Mouse (Mus musculus) cortical plate, adult 2 months (tissue): Measurements from ENCODE around the gene Mad1l1. TPM values are rescaled to one million over a fixed set of nuclear protein-coding genes. Genes with fewer than 3 reads are reported as not detected.
A peak's percentile ranks its signal among the peaks of the same experiment; 100 is the strongest.

Source experiments
- H3K27ac ChIP-seq: fragments of 200-500 bp; 2 replicates; pipeline ENCODE4 v1.5.1; 2012; ENCODE audit warnings: low read length, control low read depth, inconsistent platforms; ENCODE audit not compliant: insufficient read depth
- H3K4me1 ChIP-seq: fragments of 200-500 bp; 2 replicates; pipeline ENCODE4 v1.6.1; 2011; ENCODE audit warnings: low read length; ENCODE audit not compliant: control insufficient read depth, insufficient read depth
- H3K4me3 ChIP-seq: fragments of 200-500 bp; 2 replicates; pipeline ENCODE4 v1.5.1; 2011; ENCODE audit warnings: mild to moderate bottlenecking, low read length, control low read depth; ENCODE audit not compliant: insufficient read depth
- CTCF ChIP-seq: fragments of 200-500 bp; IDR thresholded peaks from 2 replicates; pipeline ENCODE4 v1.5.1; 2011; ENCODE audit warnings: mild to moderate bottlenecking, control low read depth, low read length; ENCODE audit not compliant: insufficient read depth; ENCODE audit errors: extremely low read depth
- POLR2A ChIP-seq: fragments of 200-500 bp; IDR thresholded peaks from 2 replicates; pipeline ENCODE4 v1.6.1; 2011; ENCODE audit warnings: mild to moderate bottlenecking, low read length, control low read depth; ENCODE audit not compliant: insufficient read depth; ENCODE audit errors: extremely low read depth
- polyA plus RNA-seq: library from polyadenylated mRNA; depleted of rRNA; stranded (reverse); fragments of >200 nt; gene quantifications from 2 replicates; pipeline ENCODE4 v1.2.3, GENCODE M21; 2012

Gene Mad1l1
- polyA plus RNA-seq, 1 experiment: 17.1 TPM

GRCm38 (mm10) chr5:140151180-140151579 is 170.2 kb downstream of the Mad1l1 start:
- peak overlapping the region; percentile 59; the same call in 1 of the 2 replicates for H3K27ac ChIP-seq
- TF ChIP-seq POLR2A (no peak), CTCF (no peak)

GRCm38 (mm10) chr5:140150694-140151093 is 170.7 kb downstream of the Mad1l1 start:
- Histone ChIP-seq H3K27ac (no peak overlapping the region), H3K4me1 (peaks cover 1% of the 10 kb centered on the region; the same call in 1 of the 2 replicates), H3K4me3 (no peak overlapping the region)
- TF ChIP-seq CTCF (no peak), POLR2A (no peak)

More at GRCm38 (mm10) chr5:140151180-140151579, 170.2 kb downstream of the Mad1l1 start:
- peaks cover 1% of the 10 kb centered on the region; the same call in 1 of the 2 replicates for H3K4me1 ChIP-seq
- H3K4me3 ChIP-seq: no peak overlapping the region

GRCm38 (mm10) chr5:140150136-140150535 is 171.2 kb downstream of the Mad1l1 start:
- TF ChIP-seq CTCF (no peak), POLR2A (no peak)
- Histone ChIP-seq H3K4me1 (peaks cover 1% of the 10 kb centered on the region; the same call in 1 of the 2 replicates), H3K27ac (no peak overlapping the region), H3K4me3 (no peak overlapping the region)

- H3K4me1 ChIP-seq: peaks cover 1% of the 10 kb centered on the region; the same call in 1 of the 2 replicates
- TF ChIP-seq POLR2A: no peak
- no peak for TF ChIP-seq CTCF
- no peak overlapping the region for H3K4me3 ChIP-seq
- H3K27ac ChIP-seq: no peak overlapping the region
Observed at GRCm38 (mm10) chr5:140149298-140149697, 172.1 kb downstream of the Mad1l1 start.

- Histone ChIP-seq H3K4me3 (no peak overlapping the region), H3K27ac (no peak overlapping the region), H3K4me1 (no peaks in the 10 kb centered on the region; the same call in 1 of the 2 replicates)
- no peak for TF ChIP-seq POLR2A
- TF ChIP-seq CTCF: no peak
Observed at GRCm38 (mm10) chr5:140143541-140143940, 177.8 kb downstream of the Mad1l1 start.

GRCm38 (mm10) chr5:140141336-140141735 is 180.0 kb downstream of the Mad1l1 start:
- no peak for TF ChIP-seq POLR2A
- TF ChIP-seq CTCF: no peak
- no peaks in the 10 kb centered on the region for H3K4me1 ChIP-seq
- no peak overlapping the region for H3K4me3 ChIP-seq
- H3K27ac ChIP-seq: no peak overlapping the region

- Histone ChIP-seq H3K27ac (no peak overlapping the region), H3K4me1 (peaks cover 4% of the 10 kb centered on the region), H3K4me3 (no peak overlapping the region)
- peak; percentile 76 for TF ChIP-seq CTCF
- TF ChIP-seq POLR2A: no peak
Observed at GRCm38 (mm10) chr5:140140214-140140613, 181.1 kb downstream of the Mad1l1 start.

- H3K27ac ChIP-seq: no peak overlapping the region
- peaks cover 4% of the 10 kb centered on the region for H3K4me1 ChIP-seq
- TF ChIP-seq CTCF: no peak
- TF ChIP-seq POLR2A: no peak
- no peak overlapping the region for H3K4me3 ChIP-seq
Observed at GRCm38 (mm10) chr5:140135734-140136625, 185.4 kb downstream of the Mad1l1 start.

- peaks cover 4% of the 10 kb centered on the region for H3K4me1 ChIP-seq
- no peak for TF ChIP-seq CTCF
- no peak for TF ChIP-seq POLR2A
- H3K27ac ChIP-seq: no peak overlapping the region
- H3K4me3 ChIP-seq: no peak overlapping the region
Observed at GRCm38 (mm10) chr5:140134021-140134420, 187.3 kb downstream of the Mad1l1 start.
